Mouse (Mus musculus) liver, embryonic 14.5 days (tissue): ENCODE data around the gene Cbl.

Experiments
- CTCF ChIP-seq: IDR thresholded peaks from 2 replicates; pipeline ENCODE4 v1.5.1; 2016; ENCODE audit warnings: antibody characterized with exemption, low read depth, control low read depth
- EP300 ChIP-seq: IDR thresholded peaks from 2 replicates; pipeline ENCODE4 v1.6.1; 2016; ENCODE audit warnings: antibody characterized with exemption, low read depth

GRCm38 (mm10) chr9:44250445-44250844 lies 16.6 kb upstream of the Cbl start:
- TF ChIP-seq EP300 (no peak), CTCF (no peak)
